Mouse (Mus musculus) 3T3-L1 (cell line): ENCODE data around the gene Epx.
A peak's percentile ranks its signal among the peaks of the same experiment; 100 is the strongest.

Source experiments
- DNase-seq: peaks from one replicate; pipeline ENCODE4 v3.0.0-alpha.2; 2015; ENCODE audit warnings: low read depth, low spot score

Epx gene

DNA sequence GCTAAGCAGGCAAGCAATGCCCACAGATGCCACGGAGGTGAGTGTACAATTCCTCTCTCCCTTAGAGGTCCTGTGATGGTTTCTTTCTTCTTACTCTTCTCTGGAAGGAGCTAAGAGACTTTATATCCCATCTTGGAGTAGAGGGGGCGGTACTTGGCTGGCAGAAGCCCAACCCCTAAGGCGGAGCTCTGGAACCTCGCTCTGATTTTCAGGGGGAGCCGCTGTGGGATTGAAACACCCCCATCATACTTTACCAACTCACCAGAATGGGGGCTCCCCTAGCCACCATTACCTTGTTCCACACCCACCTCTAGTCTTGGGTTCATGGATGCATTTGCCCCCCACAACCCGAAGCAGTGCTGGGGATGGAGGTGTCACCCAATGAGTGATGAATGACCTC, at the start of gene Epx:
TSS of gene Epx (minus strand) at position 101 of the 400 bp plus-strand sequence.
- DNase-seq: no peak

DNA sequence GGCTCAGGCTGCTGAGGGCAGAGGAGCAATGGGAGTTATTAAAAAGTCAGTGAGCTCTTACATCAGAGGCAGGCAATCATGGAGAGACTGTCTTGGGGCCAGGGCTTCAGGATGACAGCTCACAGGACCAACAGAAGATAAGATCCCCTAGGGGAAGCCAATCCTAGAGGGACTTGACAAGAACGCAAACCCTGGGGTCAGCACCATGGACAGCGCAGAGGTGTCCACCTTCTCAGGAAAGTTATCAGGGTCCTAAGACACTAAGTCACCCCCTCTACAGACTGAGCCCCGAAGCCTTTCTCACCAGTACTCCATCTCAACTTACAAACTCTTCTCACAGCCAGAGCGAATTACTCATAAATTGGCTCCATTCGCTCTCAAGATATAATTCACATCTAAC, 45.6 kb upstream of the Epx start, which contains the start of gene Olfr464:
TSS of gene Olfr464 (minus strand) at position 2 of the 400 bp plus-strand sequence.
- DNase-seq: peak; percentile 14

DNA sequence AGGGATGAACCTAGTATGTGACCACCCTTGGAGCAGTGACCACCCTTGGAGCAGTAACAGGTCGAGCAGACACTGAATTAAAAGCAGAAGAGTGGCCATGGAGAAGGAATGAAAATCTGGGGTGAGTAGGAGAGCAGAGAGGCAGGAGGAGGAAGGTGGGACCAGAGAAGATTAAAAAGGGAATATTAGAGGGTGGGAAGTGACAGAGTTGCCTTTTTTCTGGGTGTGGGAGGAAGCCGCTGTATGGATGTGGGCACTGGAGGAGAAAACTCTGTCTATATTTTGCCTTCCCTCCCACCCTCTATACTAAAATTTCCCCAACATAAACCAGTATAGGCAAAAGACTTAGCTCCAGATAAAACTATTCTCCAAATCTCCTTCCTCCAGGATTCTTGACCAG, 45.0 kb upstream of the Epx start:
- no peak for DNase-seq

DNA sequence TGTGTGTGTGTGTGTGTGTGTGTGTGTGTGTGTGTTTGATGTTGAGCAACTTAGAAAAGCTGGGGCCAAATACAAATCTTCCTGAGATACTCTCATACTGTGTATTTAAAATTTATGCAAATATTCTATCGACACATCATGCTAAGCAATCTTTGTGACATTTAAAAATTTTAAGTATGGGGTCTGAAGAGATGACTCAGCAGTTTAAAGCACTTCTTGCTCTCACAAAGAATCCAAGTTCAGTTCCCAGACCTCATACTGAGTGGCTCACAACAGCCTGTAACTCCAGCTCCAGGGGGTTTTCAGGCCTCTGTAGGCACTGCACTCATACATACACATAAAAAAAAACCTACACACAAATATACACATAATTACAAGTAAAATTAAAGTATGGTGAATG, 40.7 kb upstream of the Epx start:
- no peak for DNase-seq

DNA sequence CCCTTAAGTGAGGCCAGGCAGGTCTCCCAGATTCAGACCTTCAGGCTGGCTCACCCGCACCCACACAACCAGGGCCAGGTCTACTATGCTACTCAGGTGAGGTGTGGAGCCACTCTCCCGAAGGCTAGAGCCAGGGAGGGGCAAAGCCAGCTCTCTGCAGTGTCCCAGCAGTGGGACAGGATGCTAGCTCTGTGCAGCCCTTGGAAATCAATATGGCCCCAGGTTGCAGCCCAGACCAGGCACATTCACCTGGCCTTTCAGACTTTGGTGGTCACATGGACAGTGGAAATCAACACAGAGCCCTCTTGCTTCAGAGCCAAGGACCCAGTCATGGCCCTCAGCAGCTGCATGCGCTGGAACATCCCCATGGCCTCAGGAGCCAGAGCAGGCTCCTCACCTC, 29.0 kb upstream of the Epx start:
- no peak for DNase-seq

DNA sequence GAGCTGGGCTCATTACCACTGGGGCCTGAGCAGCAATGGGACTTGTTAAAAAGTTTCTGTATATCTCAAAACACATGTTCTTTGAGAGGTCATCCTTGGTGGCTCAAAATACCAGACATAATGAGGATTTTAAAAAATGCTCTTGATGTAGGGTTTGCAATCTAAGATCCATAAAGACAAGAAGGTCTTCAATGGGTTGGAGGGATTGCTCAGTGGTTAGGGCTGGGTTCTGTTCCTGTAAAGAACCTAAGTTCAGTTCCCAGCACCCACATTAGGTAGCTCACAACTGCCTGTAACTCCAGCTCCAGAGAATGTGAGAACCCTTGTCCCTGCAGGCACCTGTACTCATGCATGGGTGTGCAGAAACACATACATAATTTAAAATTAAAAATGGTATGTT, 22.0 kb upstream of the Epx start, which contains the start of gene Olfr463:
TSS of gene Olfr463 (minus strand) at position 101 of the 400 bp plus-strand sequence.
- no peak for DNase-seq

DNA sequence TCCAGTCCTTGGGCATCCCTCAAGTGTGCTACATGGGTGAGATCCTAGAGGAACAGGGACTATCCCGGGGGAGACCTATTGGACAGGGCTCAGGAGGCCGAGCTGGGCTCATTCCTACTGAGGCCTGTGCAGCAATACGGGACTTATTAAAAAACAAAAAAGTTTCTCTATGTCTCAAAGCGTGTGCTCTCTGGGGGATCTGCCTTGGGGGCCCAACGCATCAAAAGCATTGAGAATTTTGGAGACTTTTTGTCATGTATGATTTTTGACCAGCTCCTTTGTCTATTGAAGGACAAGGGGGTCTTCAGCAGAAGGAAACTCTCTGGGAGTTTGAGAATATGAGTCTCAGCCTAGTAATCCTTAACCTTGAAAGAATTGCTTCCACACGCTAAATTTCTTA, 16.8 kb upstream of the Epx start, which contains the start of gene Olfr462:
TSS of gene Olfr462 (minus strand) at position 101 of the 400 bp plus-strand sequence.
- DNase-seq: no peak

DNA sequence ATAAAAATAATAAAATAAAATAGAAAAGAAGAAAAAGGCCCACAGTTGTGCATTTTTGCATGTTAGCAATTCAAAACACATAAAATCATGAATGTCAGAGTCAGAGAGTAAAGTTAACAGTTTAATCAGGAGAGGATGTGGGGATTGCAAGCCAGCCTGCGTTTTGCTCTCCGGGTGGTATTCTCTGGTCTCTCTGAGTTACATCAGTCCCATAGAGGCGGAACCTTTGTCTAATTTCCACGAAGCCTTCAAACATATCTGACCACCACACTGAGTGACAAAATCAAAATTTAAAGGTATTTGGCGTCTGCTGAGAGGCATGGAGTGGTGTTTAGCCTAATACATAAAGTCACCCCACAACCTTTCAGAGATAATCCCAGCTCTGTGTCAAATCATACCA, 9.5 kb upstream of the Epx start:
- DNase-seq: no peak

DNA sequence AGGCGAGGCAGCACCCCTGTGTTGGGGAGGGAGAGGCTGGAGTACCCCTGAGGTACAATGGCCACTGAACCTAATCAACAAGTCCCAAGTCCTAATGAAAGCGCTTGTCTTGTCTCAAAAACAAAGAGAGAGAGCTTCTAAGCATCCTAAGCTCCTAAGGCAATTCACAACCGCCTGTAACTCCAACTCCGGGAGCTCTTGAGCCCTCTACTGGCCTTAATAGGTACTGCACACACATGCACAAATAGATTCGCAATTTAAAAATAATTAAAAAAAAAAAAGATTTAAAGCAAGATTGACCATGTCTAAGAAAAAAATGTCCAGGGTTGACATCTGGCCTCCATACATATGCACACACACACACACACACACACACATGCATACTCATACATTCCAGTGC, 8.2 kb upstream of the Epx start:
- peak; percentile 66 for DNase-seq

DNA sequence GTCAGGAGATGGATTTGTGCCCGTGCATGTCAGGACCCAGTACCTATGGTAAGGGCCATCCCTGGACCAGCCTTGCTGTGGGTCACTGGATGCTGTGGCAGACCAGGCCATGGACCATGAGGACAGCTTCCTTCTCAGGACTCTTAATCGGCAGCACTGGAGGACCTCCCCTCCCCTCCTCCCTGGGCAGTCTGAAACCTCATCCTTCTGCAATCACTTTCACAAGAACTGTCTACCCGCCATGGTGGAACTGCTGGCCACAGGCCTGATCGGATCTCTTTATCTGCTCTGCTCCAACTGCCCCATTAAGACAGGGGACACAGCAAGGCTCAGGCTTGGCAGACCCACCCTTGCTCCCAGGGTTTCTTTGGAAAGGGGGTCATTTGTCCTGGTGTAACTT, 6.4 kb upstream of the Epx start:
- no peak for DNase-seq

DNA sequence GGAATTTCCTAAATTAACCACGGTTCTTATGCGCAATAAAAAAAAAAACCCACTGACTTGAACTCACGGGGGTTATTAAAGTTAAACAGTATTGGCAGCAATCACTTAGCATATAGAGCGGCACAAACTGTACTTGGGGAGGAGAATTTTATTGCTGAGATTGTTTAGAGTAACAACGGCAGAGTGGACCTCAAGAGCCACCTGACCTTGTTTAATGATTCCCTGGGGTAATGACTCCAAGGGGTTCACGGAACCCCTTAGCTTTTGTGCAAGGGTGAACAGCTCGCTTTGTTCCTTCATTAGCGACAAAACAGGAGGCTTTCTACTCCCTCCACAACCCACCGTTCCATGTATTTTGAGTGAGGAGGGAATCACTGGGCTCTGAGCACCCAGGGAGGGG, 4.5 kb upstream of the Epx start:
- DNase-seq: no peak

DNA sequence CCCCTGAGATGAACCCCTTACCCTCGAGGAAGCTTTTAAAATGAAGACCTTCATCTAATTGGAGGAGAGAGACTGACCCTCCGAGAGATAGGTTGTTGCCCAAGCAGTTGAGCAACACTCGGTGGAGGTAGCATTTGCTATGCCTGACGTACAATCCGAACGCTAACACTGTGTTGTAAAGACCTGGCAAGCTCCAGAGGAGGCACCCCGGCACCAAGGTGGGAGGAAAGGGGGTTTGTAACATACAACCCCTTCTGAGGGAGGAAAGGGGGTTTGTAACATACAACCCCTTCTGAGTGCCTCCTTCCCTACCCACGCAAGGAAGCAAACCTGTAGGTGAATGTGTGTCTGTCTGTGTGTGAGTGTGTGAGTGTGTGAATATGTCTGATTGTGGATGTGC, 3.6 kb downstream of the Epx start:
- DNase-seq: no peak

DNA sequence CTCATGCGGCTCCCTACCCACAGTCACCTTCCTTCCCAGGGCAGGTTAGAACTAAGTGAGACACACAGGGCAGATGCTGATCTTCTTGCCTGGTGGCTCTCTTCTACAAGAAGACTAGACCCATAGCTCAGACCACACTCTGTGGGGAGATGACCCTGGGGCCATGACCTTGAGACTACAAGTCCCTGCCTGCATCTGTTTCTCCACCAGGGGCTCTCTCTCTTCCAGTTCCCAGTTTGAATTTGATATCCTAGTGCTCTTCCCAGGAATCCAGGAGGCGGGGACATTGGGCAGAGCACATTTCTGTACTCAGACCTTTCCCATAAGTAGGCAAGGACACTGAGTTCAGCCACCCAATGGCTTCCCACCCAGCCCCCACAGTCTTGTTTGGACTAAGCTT, 5.2 kb downstream of the Epx start:
- no peak for DNase-seq

DNA sequence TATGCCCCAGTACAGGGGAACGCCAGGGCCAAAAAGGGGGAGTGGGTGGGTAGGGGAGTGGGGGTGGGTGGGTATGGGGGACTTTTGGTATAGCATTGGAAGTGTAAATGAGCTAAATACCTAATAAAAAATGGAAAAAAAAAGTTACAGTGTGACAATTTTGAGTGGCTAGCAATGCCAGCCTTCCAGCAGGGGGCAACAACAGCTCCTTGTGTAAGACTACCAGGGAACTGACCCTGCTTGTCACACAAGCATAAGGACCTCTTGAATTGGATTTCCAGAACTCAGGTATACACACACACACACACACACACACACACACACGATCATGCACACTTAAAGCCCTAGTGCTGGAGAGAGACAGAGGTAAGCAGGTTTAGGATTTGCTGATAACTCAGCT, 8.4 kb downstream of the Epx start:
- DNase-seq: peak; percentile 27

DNA sequence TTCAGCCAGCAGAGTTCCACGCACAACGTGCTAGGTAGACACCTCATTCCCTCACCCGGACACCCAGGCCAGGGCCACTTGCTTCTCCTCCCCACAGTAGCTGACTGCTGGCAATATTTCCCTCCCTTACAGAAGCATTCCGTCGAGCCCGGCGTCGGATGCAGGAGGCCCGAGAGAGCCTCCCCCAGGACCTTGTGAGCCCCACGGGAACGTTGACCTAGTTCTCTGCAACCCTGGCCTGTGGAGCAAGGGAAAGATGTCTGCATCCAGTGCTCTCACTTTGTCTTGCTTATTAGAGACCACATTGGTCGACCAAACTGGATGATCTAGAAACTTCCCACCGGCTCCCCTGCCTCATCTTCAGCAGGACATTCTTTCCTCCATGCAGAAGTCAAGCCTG, 12.5 kb downstream of the Epx start:
- DNase-seq: no peak

DNA sequence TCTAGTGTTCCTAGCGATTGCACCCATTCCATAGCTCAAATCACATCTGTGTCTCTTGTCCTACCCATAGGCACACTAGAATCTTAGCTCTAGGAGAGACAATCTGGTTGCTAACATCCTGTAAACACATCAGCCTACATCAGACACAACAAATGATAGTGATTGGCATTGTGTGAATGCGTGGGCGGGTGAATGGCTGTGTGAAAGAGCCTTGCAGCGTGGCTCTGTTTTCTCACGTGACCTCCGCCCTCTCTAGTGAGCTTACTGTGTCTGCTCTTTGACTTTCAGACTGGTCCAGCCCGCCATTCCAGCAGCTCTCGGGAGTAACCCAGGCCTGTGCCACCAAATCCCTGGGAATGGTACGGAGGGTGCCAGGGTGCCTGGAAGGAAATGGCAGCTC, 14.9 kb downstream of the Epx start:
- DNase-seq: no peak

DNA sequence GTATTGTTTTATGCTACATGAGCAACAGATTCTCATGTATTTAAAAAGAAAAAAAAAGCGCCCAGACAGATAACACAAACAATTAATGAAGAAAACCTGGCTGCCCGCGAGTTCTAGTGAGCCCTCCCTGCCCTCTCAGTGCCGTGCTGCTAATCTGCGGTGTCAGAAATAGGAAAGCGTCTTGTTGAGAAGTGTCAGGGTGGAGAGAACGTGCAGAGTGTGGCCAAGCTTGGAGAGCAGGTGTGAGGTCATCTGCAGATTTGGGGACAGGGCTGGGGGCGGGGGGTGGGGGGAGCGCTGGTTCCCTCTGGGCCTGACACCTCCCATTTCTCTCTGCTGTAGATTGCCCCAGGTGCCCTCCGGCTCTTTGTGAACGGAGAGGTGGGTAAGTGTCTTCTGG, 16.1 kb downstream of the Epx start:
- no peak for DNase-seq

DNA sequence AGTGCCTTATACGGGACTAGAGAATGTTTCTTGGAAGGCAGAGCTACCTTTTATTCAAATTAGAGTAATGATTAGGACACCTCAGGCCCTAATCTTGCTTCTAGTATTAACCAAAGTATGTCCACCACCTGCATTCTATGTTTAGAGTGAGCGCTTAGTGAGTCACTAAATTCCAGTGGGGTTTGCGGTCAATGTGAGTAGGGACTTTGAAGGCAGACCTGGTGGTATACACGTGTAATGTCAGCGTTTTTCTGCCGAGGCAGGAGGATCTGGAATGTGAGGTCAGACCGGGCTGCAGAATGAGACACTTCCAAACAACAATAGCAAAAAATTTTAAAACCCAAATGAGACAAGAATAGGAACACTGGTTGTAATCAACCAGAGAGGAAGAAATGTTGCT, 20.8 kb downstream of the Epx start:
- peak; percentile 67 for DNase-seq

DNA sequence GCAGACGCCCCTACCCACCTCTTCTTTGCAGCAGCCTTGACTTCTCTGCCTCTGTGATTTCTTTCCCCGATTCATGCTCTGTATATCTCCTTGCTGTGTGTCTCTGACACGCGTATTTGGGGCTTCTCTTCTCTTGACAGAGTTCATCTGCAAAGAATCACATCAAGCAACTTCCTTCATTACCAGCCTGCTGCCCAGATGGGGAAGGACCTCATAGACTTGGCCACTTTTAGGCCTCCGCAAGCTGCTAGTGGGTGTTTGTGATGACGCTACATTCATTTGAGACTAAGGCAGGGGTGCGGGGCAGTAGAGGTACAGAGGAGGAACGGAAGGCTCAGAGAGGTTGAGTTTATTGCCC, 21.8 kb downstream of the Epx start:
- DNase-seq: peak; percentile 19

DNA sequence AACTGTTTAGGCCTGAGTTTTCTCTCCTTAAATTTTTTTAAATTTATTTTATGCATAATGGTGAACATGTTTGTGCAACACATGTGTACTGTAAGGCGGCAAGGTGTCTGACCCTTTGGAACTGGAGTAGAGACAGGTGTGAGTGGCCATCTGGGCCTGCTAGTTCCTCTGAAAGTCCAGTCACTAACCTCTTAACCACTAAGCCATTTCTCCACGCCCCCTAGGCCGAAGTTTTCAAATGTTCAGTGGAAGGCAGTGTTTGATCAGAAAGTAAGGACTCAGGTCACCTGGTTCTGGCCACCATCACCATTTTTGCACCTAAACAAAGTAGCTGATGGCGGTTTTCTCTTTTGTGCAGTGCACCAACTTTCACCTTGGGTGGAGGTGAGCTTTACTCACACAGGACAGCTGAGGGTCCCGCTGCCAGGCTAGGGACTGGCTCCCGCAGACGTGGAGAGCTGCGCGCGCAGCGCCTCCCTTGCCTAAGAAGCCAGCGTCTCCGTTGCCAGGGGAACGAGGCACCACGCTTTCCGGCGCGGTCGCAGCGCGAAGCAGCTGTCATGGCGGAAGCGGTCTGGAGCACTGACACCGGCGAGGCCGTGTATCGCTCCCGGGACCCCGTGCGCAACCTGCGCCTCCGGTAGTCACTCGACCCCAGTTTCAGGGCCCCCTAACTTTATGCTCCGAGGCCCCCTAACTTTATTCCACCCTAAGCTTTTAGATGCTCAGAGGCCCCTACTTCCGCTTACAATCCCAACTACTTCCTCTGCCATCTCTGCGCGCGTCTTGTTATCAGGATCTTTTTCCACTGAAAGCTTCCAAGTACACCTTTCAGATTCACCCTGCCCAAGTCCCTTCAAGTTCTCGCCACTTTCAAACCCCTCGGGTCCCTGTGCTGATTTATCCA, 22.4 kb downstream of the Epx start, which contains the start of gene Mks1:
TSS of gene Mks1 (plus strand) at position 526 of the 907 bp plus-strand sequence.
- DNase-seq: peak; percentile 88

DNA sequence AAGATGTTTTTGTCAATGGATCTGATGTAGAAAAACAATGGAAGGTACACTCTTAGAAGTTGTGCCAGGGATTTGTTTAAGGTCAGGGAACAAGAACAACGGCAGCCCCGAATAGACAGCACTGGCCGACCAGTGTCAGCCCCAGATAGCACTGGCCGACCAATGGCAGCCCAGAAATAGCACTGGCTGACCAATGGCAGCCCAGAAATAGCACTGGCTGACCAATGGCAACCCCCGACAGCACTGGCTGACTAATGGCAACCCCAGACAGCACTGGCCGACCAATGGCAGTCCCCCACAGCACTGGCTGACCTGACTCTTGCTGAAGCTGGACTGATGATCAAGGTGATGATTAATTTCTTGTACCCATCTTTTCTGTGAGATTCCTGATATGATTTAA, 27.5 kb downstream of the Epx start:
- DNase-seq: no peak

DNA sequence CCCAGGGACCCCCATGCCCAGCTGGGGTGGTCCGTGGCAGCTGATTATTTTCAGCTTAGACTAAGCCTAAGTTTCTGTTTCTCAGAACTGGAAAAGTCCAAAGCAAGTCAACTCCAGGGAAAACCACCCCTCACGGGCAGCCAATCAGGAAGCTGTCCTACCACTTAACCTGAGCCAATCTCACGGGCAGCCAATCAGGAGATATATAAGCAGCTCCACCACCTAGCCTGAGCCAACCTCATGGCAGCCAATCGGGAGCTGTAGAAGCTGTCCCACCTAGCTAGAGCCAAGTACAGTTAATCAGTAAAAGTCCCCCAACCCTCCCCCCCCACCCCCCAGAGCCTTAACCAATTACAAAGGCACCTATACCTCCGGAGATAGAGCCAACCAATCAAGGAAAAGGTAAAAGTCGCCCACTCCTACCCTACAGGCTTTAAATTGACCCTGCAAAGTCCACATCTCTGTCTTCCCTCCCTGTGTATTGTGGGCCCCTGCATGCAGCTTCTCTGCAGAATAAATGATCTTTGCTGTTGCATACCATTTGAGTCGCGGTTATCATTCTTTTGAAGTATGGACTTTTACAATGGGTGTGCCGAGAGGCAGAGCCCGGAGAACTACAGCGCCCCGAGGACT, 28.3 kb downstream of the Epx start:
- DNase-seq: no peak

DNA sequence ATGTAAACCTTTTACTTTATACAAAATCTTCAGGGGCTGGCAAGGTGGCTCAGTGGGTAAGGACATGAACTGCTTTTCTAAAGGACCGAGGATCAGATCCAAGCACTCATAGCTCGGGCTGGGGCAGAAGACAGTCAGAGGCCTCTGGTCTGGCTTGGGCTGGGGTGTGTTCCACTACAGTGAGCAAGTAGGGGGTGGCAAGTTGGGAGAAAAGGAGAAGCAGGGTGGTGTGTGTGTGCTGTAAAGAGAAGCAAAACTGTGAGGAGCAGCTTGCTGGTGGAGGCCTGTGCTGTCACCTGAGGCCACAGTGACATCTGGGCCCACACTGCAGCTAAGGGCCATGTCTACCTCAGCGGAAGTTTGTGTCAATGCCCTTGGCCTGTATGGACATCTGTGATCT, 33.9 kb downstream of the Epx start:
- DNase-seq: no peak
